Mouse (Mus musculus) neural tube, embryonic 12.5 days (tissue): ENCODE data around the gene Ptpn3. TPM values are rescaled to one million over a fixed set of nuclear protein-coding genes. Genes with fewer than 3 reads are reported as not detected.

Experiments used
- ATAC-seq: fragments of 200-750 bp; cut with Nextera tagmentation; 2 replicates; pipeline ENCODE4 v1.8.0; 2017; ENCODE audit warnings: low read depth, mild to moderate bottlenecking, moderate TSS enrichment, moderate library complexity; ENCODE audit not compliant: low FRiP score
- H3K27ac ChIP-seq: fragments of 300-500 bp; sonication (generic); 2 replicates; pipeline ENCODE4 v1.5.1; 2016
- H3K27me3 ChIP-seq: fragments of 300-500 bp; sonication (generic); replicated peaks from 2 replicates; pipeline ENCODE4 v1.6.1; 2016; ENCODE audit warnings: mild to moderate bottlenecking
- H3K36me3 ChIP-seq: fragments of 300-500 bp; sonication (generic); 2 replicates; pipeline ENCODE4 v1.6.1; 2016; ENCODE audit warnings: mild to moderate bottlenecking
- H3K4me1 ChIP-seq: fragments of 300-500 bp; sonication (generic); 2 replicates; pipeline ENCODE4 v1.6.1; 2016
- H3K4me2 ChIP-seq: fragments of 300-500 bp; sonication (generic); replicated peaks from 2 replicates; pipeline ENCODE4 v1.6.1; 2016; ENCODE audit warnings: mild to moderate bottlenecking
- H3K4me3 ChIP-seq: fragments of 300-500 bp; sonication (generic); 2 replicates; pipeline ENCODE4 v1.5.1; 2016
- H3K9ac ChIP-seq: fragments of 300-500 bp; sonication (generic); 2 replicates; pipeline ENCODE4 v1.6.1; 2016; ENCODE audit warnings: mild to moderate bottlenecking
- H3K9me3 ChIP-seq: fragments of 300-500 bp; sonication (generic); 2 replicates; pipeline ENCODE4 v1.6.1; 2016; ENCODE audit warnings: mild to moderate bottlenecking
- WGBS: fragments of 180-500 bp; shearing (Covaris S2); methylation state at CpG from one replicate; pipeline ENCODE4 v1.1.7; 2016; 5-methylcytosine and 5-hydroxymethylcytosine counted together
- polyA plus RNA-seq: library from polyadenylated mRNA; unstranded; fragments of >200 nt; fragmentation: Nextera tagmentation; extraction: Ambion mirVana; gene quantifications from 2 replicates; pipeline ENCODE4 v1.2.1, GENCODE M21; 2016

Ptpn3 gene
- polyA plus RNA-seq, 1 experiment from 2014 or later: 5.8 TPM

- no peaks in the 10 kb centered on the region for H3K4me1 ChIP-seq
- no peak for ATAC-seq
- WGBS: 89% methylated on average over 5 of the region's 5 CpGs
Observed at GRCm38 (mm10) chr4:57292670-57293069, 9.0 kb downstream of the Ptpn3 start.

DNA sequence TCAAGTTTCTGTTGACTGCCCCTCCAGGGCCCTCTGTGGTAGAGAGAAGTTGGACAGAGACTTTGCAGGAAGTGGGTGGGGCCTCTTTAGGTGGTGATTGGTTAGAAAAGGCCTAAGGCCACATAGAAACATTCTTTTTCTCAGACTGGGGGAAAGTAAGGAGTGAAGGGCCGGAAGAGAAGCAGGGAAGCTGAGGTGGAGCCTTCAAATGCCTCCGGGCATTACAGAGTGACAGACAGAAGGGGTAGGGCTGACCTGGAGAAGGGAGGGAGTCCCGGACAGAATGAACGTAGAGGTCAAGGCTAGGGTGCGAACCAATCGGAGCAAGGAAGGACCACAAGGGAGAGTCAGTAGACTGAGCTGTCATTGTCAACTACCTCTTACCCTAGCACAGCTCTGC lies 11.6 kb downstream of the Ptpn3 start:
- Histone ChIP-seq H3K9me3 (no peaks in the 10 kb centered on the region), H3K36me3 (no peaks in the 10 kb centered on the region), H3K27ac (no peak overlapping the region), H3K4me3 (no peak overlapping the region), H3K27me3 (no peaks in the 10 kb centered on the region), H3K4me2 (no peak overlapping the region), H3K4me1 (no peaks in the 10 kb centered on the region), H3K9ac (no peak overlapping the region)
- WGBS: 90% methylated on average over 6 of the region's 6 CpGs
- no peak for ATAC-seq

More at GRCm38 (mm10) chr4:57292670-57293069, 9.0 kb downstream of the Ptpn3 start:
- Histone ChIP-seq H3K9ac (no peak overlapping the region), H3K9me3 (no peaks in the 10 kb centered on the region), H3K36me3 (no peaks in the 10 kb centered on the region), H3K4me2 (no peak overlapping the region), H3K4me3 (no peak overlapping the region), H3K27ac (no peak overlapping the region), H3K27me3 (peaks cover 6% of the 10 kb centered on the region; the same call in 1 of the 2 replicates)

- no peak overlapping the region for H3K27ac ChIP-seq
- WGBS: 83% methylated on average over 3 of the region's 3 CpGs
- no peak for ATAC-seq
- H3K36me3 ChIP-seq: no peaks in the 10 kb centered on the region
- no peaks in the 10 kb centered on the region for H3K4me1 ChIP-seq
- H3K27me3 ChIP-seq: no peaks in the 10 kb centered on the region
- H3K9ac ChIP-seq: no peak overlapping the region
- no peak overlapping the region for H3K4me3 ChIP-seq
- H3K4me2 ChIP-seq: no peak overlapping the region
- no peaks in the 10 kb centered on the region for H3K9me3 ChIP-seq
Observed at GRCm38 (mm10) chr4:57287808-57288207, 13.8 kb downstream of the Ptpn3 start.

DNA sequence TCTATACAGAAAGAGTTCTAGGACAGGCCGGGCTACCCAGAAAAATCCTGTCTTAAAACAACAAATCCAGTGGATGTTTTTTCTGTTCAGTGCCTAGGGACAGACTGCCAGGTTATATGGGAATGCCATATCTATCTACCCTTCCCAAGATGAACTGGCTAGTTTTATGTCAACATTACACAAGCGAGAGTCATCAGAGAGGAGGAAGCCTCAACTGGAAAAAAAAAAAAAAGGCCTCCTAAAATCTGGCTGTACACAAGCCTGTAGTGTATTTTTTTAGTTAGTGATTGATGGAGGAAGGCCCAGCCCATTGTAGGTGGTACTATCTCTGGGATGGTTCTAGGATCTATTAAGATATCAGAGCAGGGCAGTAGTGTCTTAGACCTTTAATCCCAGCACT lies 16.4 kb downstream of the Ptpn3 start:
- Histone ChIP-seq H3K27me3 (no peaks in the 10 kb centered on the region), H3K9me3 (no peaks in the 10 kb centered on the region), H3K4me2 (no peak overlapping the region), H3K27ac (no peak overlapping the region), H3K36me3 (no peaks in the 10 kb centered on the region), H3K4me3 (no peak overlapping the region), H3K4me1 (no peaks in the 10 kb centered on the region), H3K9ac (no peak overlapping the region)
- 92% methylated on average over 2 of the region's 2 CpGs for WGBS
- no peak for ATAC-seq

DNA sequence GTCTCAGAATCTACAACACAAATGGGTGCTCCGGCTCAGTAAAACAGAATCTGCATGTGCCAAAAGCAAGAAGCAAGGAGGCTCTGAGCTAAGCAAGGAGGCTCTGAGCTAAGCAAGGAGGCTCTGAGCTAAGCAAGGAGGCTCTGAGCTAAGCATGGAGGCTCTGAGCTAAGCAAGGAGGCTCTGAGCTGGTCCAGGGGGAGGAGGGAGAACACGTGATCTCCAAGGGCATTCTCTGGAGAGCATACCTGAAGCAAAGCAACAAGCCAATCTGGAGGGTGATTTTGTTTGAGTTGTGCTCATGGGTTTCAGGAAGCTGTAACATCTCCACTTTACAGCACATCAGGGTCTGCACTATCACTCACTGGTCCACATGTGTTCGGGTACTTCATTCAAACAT lies 18.4 kb downstream of the Ptpn3 start:
- no peaks in the 10 kb centered on the region for H3K27me3 ChIP-seq
- no peak for ATAC-seq
- no peak overlapping the region for H3K27ac ChIP-seq
- H3K9me3 ChIP-seq: no peaks in the 10 kb centered on the region
- H3K4me2 ChIP-seq: no peak overlapping the region
- 78% methylated on average over 3 of the region's 3 CpGs for WGBS
- no peaks in the 10 kb centered on the region for H3K4me1 ChIP-seq
- no peak overlapping the region for H3K9ac ChIP-seq
- H3K4me3 ChIP-seq: no peak overlapping the region
- H3K36me3 ChIP-seq: no peaks in the 10 kb centered on the region

DNA sequence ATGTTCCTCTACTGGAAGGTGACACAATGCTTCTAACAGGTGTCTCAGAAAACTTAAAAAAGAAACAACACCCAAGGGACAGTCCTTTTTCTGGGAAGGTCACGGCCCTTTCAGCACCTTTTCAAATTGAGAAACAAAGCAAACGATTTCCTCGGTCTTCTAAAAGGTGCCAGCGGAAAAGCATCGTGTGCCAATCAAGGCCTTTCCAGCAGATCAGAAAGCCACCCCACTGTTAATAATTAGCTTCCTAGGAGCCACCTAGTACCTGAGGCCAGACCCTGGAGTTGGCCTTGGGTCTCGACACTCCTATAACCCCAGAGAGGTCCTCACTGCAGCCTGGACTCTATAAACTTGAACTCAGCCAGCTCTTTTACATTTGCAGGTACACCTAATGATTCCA lies 19.0 kb downstream of the Ptpn3 start:
- Histone ChIP-seq H3K9me3 (no peaks in the 10 kb centered on the region), H3K27ac (no peak overlapping the region), H3K4me3 (no peak overlapping the region), H3K9ac (no peak overlapping the region), H3K4me2 (no peak overlapping the region), H3K36me3 (no peaks in the 10 kb centered on the region), H3K4me1 (no peaks in the 10 kb centered on the region), H3K27me3 (no peaks in the 10 kb centered on the region)
- no peak for ATAC-seq
- WGBS: 69% methylated on average over 6 of the region's 6 CpGs

DNA sequence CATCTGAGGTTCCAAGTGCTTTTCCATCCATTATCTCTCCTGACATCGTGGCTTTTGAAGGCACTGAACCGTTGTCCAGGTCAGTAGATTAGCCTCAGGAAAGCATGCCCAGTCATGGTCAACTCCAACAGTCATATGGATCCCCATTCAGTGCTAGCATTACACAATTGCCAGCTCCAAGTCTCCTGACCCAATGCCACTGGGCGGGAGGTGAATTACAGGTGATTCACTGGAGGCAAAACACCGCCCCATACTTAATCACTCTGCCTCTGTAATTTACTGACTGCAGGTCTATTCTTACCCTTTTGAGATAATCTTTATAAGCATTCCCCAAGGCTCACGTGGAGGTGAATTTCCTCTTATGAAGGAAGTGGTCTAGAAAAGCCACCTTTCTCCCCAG lies 19.5 kb downstream of the Ptpn3 start:
- Histone ChIP-seq H3K36me3 (no peaks in the 10 kb centered on the region), H3K4me2 (no peak overlapping the region), H3K27ac (no peak overlapping the region), H3K27me3 (no peaks in the 10 kb centered on the region), H3K9me3 (no peaks in the 10 kb centered on the region), H3K9ac (no peak overlapping the region), H3K4me3 (no peak overlapping the region), H3K4me1 (no peaks in the 10 kb centered on the region)
- 77% methylated on average over 5 of the region's 5 CpGs for WGBS
- ATAC-seq: no peak

DNA sequence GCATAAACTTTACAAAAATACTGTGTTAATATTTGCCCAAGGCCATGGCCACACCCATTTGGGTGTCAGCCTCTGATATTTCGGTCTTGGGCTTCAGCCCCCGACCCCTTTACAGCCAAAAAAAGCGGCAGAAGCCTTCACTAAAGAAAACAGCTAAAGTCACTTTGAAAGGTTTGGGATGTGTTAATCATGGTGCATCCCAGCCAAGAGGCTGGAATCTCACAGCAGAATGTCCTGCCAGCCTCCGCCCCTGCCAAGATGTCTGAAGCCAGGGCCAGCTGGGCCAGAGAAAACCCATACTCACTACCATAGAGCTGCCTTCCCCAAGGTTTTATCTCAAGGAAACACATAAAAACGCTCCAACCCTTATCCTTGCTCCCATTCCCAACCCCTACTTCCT lies 20.7 kb downstream of the Ptpn3 start:
- Histone ChIP-seq H3K4me1 (no peaks in the 10 kb centered on the region), H3K4me2 (no peak overlapping the region), H3K9ac (no peak overlapping the region), H3K27me3 (no peaks in the 10 kb centered on the region), H3K36me3 (no peaks in the 10 kb centered on the region), H3K4me3 (no peak overlapping the region), H3K9me3 (no peaks in the 10 kb centered on the region), H3K27ac (no peak overlapping the region)
- no peak for ATAC-seq
- 96% methylated on average over 5 of the region's 5 CpGs for WGBS

DNA sequence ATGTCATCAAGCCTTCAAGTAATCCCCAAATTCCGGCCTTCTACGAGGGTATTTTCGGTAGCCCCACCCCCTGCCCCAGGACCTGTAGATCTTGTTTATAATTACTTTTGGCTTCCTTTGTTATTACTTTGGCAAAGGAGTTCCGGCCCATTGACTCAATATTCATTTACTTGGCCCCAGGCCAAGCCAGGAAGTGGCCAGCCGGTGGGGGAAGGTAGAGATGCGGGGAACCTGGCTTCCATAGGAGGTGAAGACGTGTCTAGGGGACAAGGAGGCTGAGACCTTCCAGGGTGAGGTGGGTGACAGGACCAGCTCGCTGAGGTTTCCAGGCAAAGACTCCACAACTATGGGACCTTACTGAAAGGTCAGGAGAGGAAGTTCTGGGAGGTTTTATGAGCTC lies 22.4 kb downstream of the Ptpn3 start:
- no peak overlapping the region for H3K27ac ChIP-seq
- no peaks in the 10 kb centered on the region for H3K4me1 ChIP-seq
- H3K36me3 ChIP-seq: no peaks in the 10 kb centered on the region
- H3K9ac ChIP-seq: no peak overlapping the region
- no peak overlapping the region for H3K4me3 ChIP-seq
- H3K9me3 ChIP-seq: no peaks in the 10 kb centered on the region
- no peak for ATAC-seq
- no peak overlapping the region for H3K4me2 ChIP-seq
- 31% methylated on average over 8 of the region's 8 CpGs for WGBS
- H3K27me3 ChIP-seq: no peaks in the 10 kb centered on the region

DNA sequence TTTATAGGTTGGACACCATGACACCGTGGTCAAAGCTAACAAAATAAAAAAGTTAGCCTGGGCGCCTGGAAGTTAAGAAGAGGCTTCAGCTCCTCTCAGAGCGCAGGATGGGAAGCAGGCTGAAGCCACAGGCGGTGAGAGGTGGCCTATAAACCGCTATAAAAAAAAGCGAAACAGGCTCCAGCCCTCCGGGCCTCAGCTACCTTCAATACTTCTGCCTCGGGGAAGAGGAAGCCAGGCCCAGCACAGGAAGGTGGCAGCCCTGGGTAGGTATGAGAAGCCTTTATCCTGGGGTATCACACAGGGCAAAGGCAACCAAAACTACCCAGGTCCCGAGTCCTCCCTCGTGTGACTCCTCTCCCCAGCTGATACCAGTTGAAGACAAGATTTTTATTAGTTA lies 22.8 kb downstream of the Ptpn3 start:
- Histone ChIP-seq H3K9ac (no peak overlapping the region), H3K9me3 (no peaks in the 10 kb centered on the region), H3K4me2 (no peak overlapping the region), H3K27ac (no peak overlapping the region), H3K4me1 (no peaks in the 10 kb centered on the region), H3K27me3 (no peaks in the 10 kb centered on the region), H3K36me3 (no peaks in the 10 kb centered on the region), H3K4me3 (no peak overlapping the region)
- no peak for ATAC-seq
- 45% methylated on average over 10 of the region's 10 CpGs for WGBS

DNA sequence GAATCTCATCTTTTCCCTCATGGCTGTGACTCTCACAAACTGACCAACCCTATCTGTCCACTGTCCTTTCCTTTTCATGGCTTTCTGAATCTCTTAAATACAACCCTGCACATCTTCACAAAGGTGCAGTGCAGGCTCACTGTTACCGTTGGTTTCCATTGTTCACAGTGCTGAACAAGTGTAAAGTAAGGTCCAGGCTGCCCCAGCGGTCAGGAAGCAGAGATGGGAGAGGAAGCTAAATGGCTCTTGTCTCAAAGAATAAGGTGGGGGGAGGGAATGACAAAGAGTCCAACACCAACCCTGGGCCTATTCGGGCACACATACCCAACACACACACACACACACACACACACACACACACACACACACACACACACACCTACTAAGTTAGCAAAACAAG lies 24.0 kb downstream of the Ptpn3 start:
- Histone ChIP-seq H3K9ac (no peak overlapping the region), H3K27me3 (no peaks in the 10 kb centered on the region), H3K27ac (no peak overlapping the region), H3K36me3 (no peaks in the 10 kb centered on the region), H3K4me3 (no peak overlapping the region), H3K4me2 (no peak overlapping the region), H3K9me3 (no peaks in the 10 kb centered on the region), H3K4me1 (no peaks in the 10 kb centered on the region)
- ATAC-seq: no peak
- 59% methylated on average over 3 of the region's 3 CpGs for WGBS

DNA sequence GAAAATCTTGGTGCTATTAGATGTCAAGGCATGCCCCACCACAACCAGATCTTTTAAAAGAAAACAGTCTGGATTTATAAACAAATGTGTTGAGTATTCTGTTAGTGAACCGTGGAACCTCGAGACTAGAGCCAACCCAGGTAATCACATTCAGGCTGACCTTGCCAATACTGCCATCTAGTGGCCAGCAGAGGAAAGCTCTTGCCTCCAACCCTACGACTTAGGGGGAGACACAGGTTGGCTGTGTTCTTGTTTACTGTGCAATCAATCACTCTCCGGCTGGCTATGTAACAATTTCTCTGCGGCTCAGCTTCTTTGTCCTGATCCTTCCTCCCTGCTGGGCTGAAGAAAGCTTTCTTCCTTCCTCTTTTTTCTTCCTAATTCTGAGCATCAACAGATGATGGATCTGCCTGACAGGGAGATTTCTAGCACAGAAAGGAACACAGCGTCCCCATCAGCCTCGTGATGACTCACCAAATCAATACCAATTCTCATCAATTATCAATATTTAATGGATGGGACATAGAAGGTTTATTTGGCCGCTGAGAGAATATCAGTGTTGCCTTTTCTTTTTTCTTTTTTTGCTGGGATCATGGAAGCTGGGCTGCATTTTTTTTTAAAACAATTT lies 26.4 kb downstream of the Ptpn3 start:
- Histone ChIP-seq H3K4me2 (peak overlapping the region; percentile 25), H3K36me3 (no peaks in the 10 kb centered on the region), H3K27ac (no peak overlapping the region), H3K4me1 (no peaks in the 10 kb centered on the region), H3K9me3 (no peaks in the 10 kb centered on the region), H3K4me3 (no peak overlapping the region), H3K27me3 (no peaks in the 10 kb centered on the region), H3K9ac (no peak overlapping the region)
- WGBS: 4% methylated on average over 8 of the region's 8 CpGs
- peak; percentile 52 for ATAC-seq
